In genomic region chr13:114189441-114189840, GRCm38 (mm10) we compare ENCODE assay signal across 31 mouse cellular contexts.
A peak's percentile ranks its signal among the peaks of the same experiment; 100 is the strongest.
DNase-seq lines count a peak whose midpoint lies in the region; ATAC-seq lines count a peak whose summit lies in the region.
"Had no signal": no experiment of that assay in that cellular context is flagged by ENCODE, and none has a peak within 500 bp of the region (broad histone marks: within the 10 kb centered on the region; RNA-seq: fewer than 3 reads in every experiment).

No protein-coding gene starts in this region.

- DNase-seq in intestine, embryonic 14.5 days (ENCODE audit: low spot score), result peak; percentile 16
- peak; percentile 28 to 49 for DNase-seq in thymus, postnatal 10 days (ENCODE audit: low spot score in 2 of 2)
- DNase-seq in cerebellum, postnatal 10 days, result no peak
- no peak for DNase-seq in testis, postnatal 10 days (ENCODE audit: low spot score)
- DNase-seq in cerebellum, adult 18-20 months, result no peak
- DNase-seq: adrenal gland, postnatal 25 days; cerebellum, adult 11-12 months; cerebellum, postnatal 25 days; gastrocnemius, postnatal 10 days; heart, postnatal 4 days; kidney, adult 8-10 months; kidney, postnatal 4 days; layer of hippocampus, postnatal 36 days; left cerebral cortex, postnatal 4 days; liver, postnatal 0 days had no signal

- H3K4me1 ChIP-seq in intestine, embryonic 14.5 days (replicated peaks; ENCODE audit: control insufficient read depth, insufficient read depth, low read length), result no peaks in the 10 kb centered on the region
- no peaks in the 10 kb centered on the region for H3K4me1 ChIP-seq in intestine, embryonic 15.5 days (replicated peaks)
- H3K4me1 ChIP-seq: embryonic facial prominence, embryonic 10.5 days; forebrain, embryonic 12.5 days; heart, embryonic 10.5 days; heart, embryonic 15.5 days; liver, embryonic 12.5 days; neural tube, embryonic 13.5 days; stomach, embryonic 15.5 days had no signal

- no peak for ATAC-seq in intestine, embryonic 14.5 days (replicated peaks; ENCODE audit: low FRiP score, low TSS enrichment, low read depth)
- no peak for ATAC-seq in intestine, embryonic 15.5 days
- peak; percentile 32 for ATAC-seq in inflammation-experienced regulatory T-cells, adult 6 months
- ATAC-seq: intestine, embryonic 16.5 days; liver, embryonic 12.5 days; liver, postnatal 0 days had no signal

- H3K36me3 ChIP-seq in intestine, embryonic 14.5 days (ENCODE audit: control insufficient read depth, insufficient read depth, low read length), result no peaks in the 10 kb centered on the region
- no peaks in the 10 kb centered on the region for H3K36me3 ChIP-seq in intestine, embryonic 15.5 days
- H3K36me3 ChIP-seq: embryonic facial prominence, embryonic 10.5 days; embryonic facial prominence, embryonic 15.5 days; forebrain, embryonic 12.5 days; heart, embryonic 10.5 days; heart, embryonic 15.5 days; liver, embryonic 12.5 days; neural tube, embryonic 13.5 days; stomach, embryonic 15.5 days had no signal

- H3K9me3 ChIP-seq in intestine, embryonic 14.5 days (ENCODE audit: control insufficient read depth, low read length), result no peaks in the 10 kb centered on the region
- H3K9me3 ChIP-seq in intestine, embryonic 15.5 days, result no peaks in the 10 kb centered on the region
- H3K9me3 ChIP-seq: embryonic facial prominence, embryonic 10.5 days; embryonic facial prominence, embryonic 15.5 days; forebrain, embryonic 12.5 days; heart, embryonic 10.5 days; heart, embryonic 15.5 days; liver, embryonic 12.5 days; neural tube, embryonic 13.5 days; stomach, embryonic 15.5 days had no signal

- no peak overlapping the region for H3K4me2 ChIP-seq in intestine, embryonic 14.5 days (ENCODE audit: low read length)
- no peak overlapping the region for H3K4me2 ChIP-seq in intestine, embryonic 15.5 days (replicated peaks)
- H3K4me2 ChIP-seq: embryonic facial prominence, embryonic 15.5 days; forebrain, embryonic 12.5 days; heart, embryonic 15.5 days; hindbrain, embryonic 14.5 days; liver, embryonic 12.5 days; midbrain, embryonic 11.5 days; neural tube, embryonic 13.5 days; stomach, embryonic 15.5 days had no signal

- H3K27ac ChIP-seq in intestine, embryonic 14.5 days (ENCODE audit: low read depth), result no peak overlapping the region
- no peak overlapping the region for H3K27ac ChIP-seq in intestine, embryonic 15.5 days
- H3K27ac ChIP-seq: embryonic facial prominence, embryonic 10.5 days; embryonic facial prominence, embryonic 15.5 days; forebrain, embryonic 12.5 days; heart, embryonic 10.5 days; heart, embryonic 15.5 days; hindbrain, embryonic 14.5 days; kidney, postnatal 0 days; liver, embryonic 12.5 days; neural tube, embryonic 13.5 days; stomach, embryonic 15.5 days had no signal

- H3K4me3 ChIP-seq in intestine, embryonic 14.5 days (ENCODE audit: low read depth, low read length), result no peak overlapping the region
- H3K4me3 ChIP-seq in intestine, embryonic 15.5 days (replicated peaks), result no peak overlapping the region
- H3K4me3 ChIP-seq: embryonic facial prominence, embryonic 10.5 days; embryonic facial prominence, embryonic 15.5 days; forebrain, embryonic 12.5 days; heart, embryonic 10.5 days; heart, embryonic 15.5 days; liver, embryonic 12.5 days; myocyte; neural tube, embryonic 13.5 days; stomach, embryonic 15.5 days had no signal

- H3K9ac ChIP-seq in intestine, embryonic 14.5 days (ENCODE audit: low read length), result no peak overlapping the region
- H3K9ac ChIP-seq in intestine, embryonic 15.5 days, result no peak overlapping the region
- H3K9ac ChIP-seq: embryonic facial prominence, embryonic 15.5 days; forebrain, embryonic 12.5 days; heart, embryonic 15.5 days; hindbrain, embryonic 14.5 days; liver, embryonic 12.5 days; liver, postnatal 0 days; neural tube, embryonic 13.5 days; stomach, embryonic 15.5 days had no signal

- 80% methylated on average over 6 of the region's 6 CpGs for WGBS in intestine, embryonic 14.5 days
- 85% methylated on average over 6 of the region's 6 CpGs for WGBS in intestine, embryonic 15.5 days

- no peaks in the 10 kb centered on the region for H3K27me3 ChIP-seq in intestine, embryonic 14.5 days (replicated peaks; ENCODE audit: control insufficient read depth, insufficient read depth, low read length)
- H3K27me3 ChIP-seq in intestine, embryonic 15.5 days (replicated peaks), result no peaks in the 10 kb centered on the region
- H3K27me3 ChIP-seq: CH12.LX; embryonic facial prominence, embryonic 15.5 days; forebrain, embryonic 12.5 days; heart, embryonic 15.5 days; liver, embryonic 12.5 days; neural tube, embryonic 13.5 days; stomach, embryonic 15.5 days had no signal

Comparison
In these comparisons a context has a peak if more than half of its experiments do, and no peak if none do; other contexts are left out.
1. DNase-seq: peak in intestine, embryonic 14.5 days (single experiment) and thymus, postnatal 10 days (2 of 2); none in cerebellum, postnatal 10 days (0 of 2), testis, postnatal 10 days (single experiment) and cerebellum, adult 18-20 months (0 of 2).